Mouse (Mus musculus): ENCODE measurements at regions not wholly inside any gene's neighbourhood (a gene's known extent, or its start where the extent isn't known, plus 50 kb on each side); places are given as distances from the start of the nearest gene placed in this dataset.

GRCm38 (mm10) chr2:171800511-171801268 lies 242.6 kb downstream of the Cbln4 start:
- DNase-seq (ENCODE audit: low spot score) = no peak

- DNase-seq (ENCODE audit: low spot score) = no peak
These were observed 243.9 kb downstream of the Cbln4 start for GRCm38 (mm10) chr2:171799351-171799750.

- DNase-seq (ENCODE audit: low spot score) = no peak
These were observed 252.6 kb downstream of the Cbln4 start for GRCm38 (mm10) chr2:171790686-171791085.

GRCm38 (mm10) chr2:171766193-171766930 lies 276.9 kb downstream of the Cbln4 start:
- no peak for DNase-seq (ENCODE audit: low spot score)

- DNase-seq (ENCODE audit: low spot score) = no peak
These were observed 278.2 kb downstream of the Cbln4 start for GRCm38 (mm10) chr2:171765071-171765470.

GRCm38 (mm10) chr2:171753502-171753901 lies 289.8 kb downstream of the Cbln4 start:
- no peak for DNase-seq (ENCODE audit: low spot score)

GRCm38 (mm10) chr2:171747162-171747561 lies 296.1 kb downstream of the Cbln4 start:
- DNase-seq (ENCODE audit: low spot score) = no peak

- no peak for DNase-seq (ENCODE audit: low spot score)
These were observed 300.2 kb downstream of the Cbln4 start for GRCm38 (mm10) chr2:171743111-171743510.

GRCm38 (mm10) chr2:171742706-171743105 lies 300.6 kb downstream of the Cbln4 start:
- no peak for DNase-seq (ENCODE audit: low spot score)

- no peak for DNase-seq (ENCODE audit: low spot score)
These were observed 305.5 kb downstream of the Cbln4 start for GRCm38 (mm10) chr2:171737761-171738160.

- DNase-seq (ENCODE audit: low spot score) = no peak
These were observed 308.2 kb downstream of the Cbln4 start for GRCm38 (mm10) chr2:171735061-171735490.

- DNase-seq (ENCODE audit: low spot score) = no peak
These were observed 308.7 kb downstream of the Cbln4 start for GRCm38 (mm10) chr2:171734634-171734987.

GRCm38 (mm10) chr2:171733965-171734633 lies 309.2 kb downstream of the Cbln4 start:
- DNase-seq (ENCODE audit: low spot score) = no peak

GRCm38 (mm10) chr2:171719269-171719668 lies 324.0 kb downstream of the Cbln4 start:
- DNase-seq (ENCODE audit: low spot score) = no peak

- DNase-seq (ENCODE audit: low spot score) = no peak
These were observed 324.4 kb downstream of the Cbln4 start for GRCm38 (mm10) chr2:171718855-171719254.

- no peak for DNase-seq (ENCODE audit: low spot score)
These were observed 330.3 kb downstream of the Cbln4 start for GRCm38 (mm10) chr2:171712816-171713570.

GRCm38 (mm10) chr2:171693526-171693925 lies 349.7 kb downstream of the Cbln4 start:
- no peak for DNase-seq (ENCODE audit: low spot score)

GRCm38 (mm10) chr2:171690781-171691180 lies 352.5 kb downstream of the Cbln4 start:
- no peak for DNase-seq (ENCODE audit: low spot score)

- DNase-seq (ENCODE audit: low spot score) = no peak
These were observed 354.2 kb downstream of the Cbln4 start for GRCm38 (mm10) chr2:171689102-171689501.

GRCm38 (mm10) chr2:171677998-171678397 lies 365.3 kb downstream of the Cbln4 start:
- DNase-seq (ENCODE audit: low spot score) = no peak

GRCm38 (mm10) chr2:171677128-171677527 lies 366.1 kb downstream of the Cbln4 start:
- no peak for DNase-seq (ENCODE audit: low spot score)

GRCm38 (mm10) chr2:171676083-171676482 lies 367.2 kb downstream of the Cbln4 start:
- DNase-seq (ENCODE audit: low spot score) = no peak
